Mouse (Mus musculus): Measurements from ENCODE around the gene Gphn.

GRCm38 (mm10) chr12:78195368-78195767, 30.8 kb upstream of the Gphn start:
- TF ChIP-seq CTCF (IDR thresholded peaks at IDR 0.05; ENCODE audit: low read depth) (no peak), EP300 (optimal IDR thresholded peaks at IDR 0.05) (no peak)

Measured in stomach, postnatal 0 days (tissue).